7 mouse cellular contexts compared by ENCODE assay signal in the genomic region with DNA sequence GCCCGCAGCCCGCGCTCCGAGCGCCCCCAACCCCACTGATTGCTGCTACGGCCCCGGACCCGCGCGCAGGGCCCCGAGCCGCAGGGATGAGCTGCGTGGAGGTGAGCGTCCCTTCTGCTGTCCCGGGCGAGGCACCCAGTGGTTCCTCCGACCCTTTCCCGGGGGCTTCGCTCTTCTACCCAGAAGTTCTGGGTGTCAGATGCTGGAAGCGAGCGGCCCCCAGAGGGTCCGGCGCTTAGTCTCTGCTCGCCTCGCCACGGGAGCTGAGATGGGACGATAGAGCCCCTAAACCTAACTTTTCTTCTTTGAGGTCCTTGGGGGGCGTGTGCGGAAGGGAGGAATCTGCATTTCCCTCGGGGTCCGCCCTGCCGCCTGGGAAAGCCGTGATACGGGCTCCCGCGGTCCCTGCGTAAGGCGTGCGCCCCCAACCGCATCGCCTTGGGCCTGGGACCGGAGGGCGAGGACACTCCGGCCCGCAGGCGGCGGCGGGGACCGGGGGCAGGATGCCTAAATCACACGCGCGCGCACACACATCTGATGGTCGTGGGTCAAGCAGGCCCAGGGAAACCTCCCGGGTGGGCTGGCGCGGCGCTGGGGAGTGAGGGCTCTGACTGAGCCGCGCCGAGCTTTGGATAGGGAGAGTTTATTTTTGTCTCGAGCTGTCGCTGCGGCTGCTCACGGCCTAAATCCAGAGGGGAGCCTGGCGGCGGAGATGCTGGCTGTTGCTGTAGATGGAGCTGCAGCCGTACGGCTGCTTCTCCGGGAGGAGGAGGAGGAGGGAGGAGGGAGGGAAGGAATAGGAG. TPM values are rescaled to one million over a fixed set of nuclear protein-coding genes. Genes with fewer than 3 reads are reported as not detected.
DNase-seq lines count a peak whose midpoint lies in the region; ATAC-seq lines count a peak whose summit lies in the region.

No protein-coding gene starts in this region.

- peak; percentile 65 for DNase-seq in adrenal gland, postnatal 10 days
- DNase-seq in embryo, embryonic 11.5 days (ENCODE audit: low read depth, low spot score): peak; percentile 41
- peak; percentile 51 to 65 for DNase-seq in gastrocnemius, postnatal 4 days (ENCODE audit: low spot score in 2 of 2)
- peak; percentile 34 for DNase-seq in kidney, adult 11 months
- DNase-seq in limb, embryonic 11.5 days (ENCODE audit: low spot score): peak; percentile 78
- peak; percentile 69 for DNase-seq in telencephalon, adult 2 months (ENCODE audit: low read depth, low spot score)

- peak overlapping the region; percentile 67 for H3K4me3 ChIP-seq in limb, embryonic 11.5 days (ENCODE audit: low read depth, low read length)
- H3K4me3 ChIP-seq in midbrain, embryonic 15.5 days: peak overlapping the region; percentile 77

- no peaks in the 10 kb centered on the region for H3K9me3 ChIP-seq in limb, embryonic 11.5 days (ENCODE audit: control insufficient read depth, low read length)
- H3K9me3 ChIP-seq in midbrain, embryonic 15.5 days: no peaks in the 10 kb centered on the region

- H3K27ac ChIP-seq in limb, embryonic 11.5 days (replicated peaks; ENCODE audit: low read depth, low read length): peak overlapping the region; percentile 79; the same call in 1 of the 2 replicates
- H3K27ac ChIP-seq in midbrain, embryonic 15.5 days: peak overlapping the region; percentile 64

- H3K27me3 ChIP-seq in limb, embryonic 11.5 days (ENCODE audit: control insufficient read depth, insufficient read depth, low read length): no peaks in the 10 kb centered on the region
- peaks cover 3% of the 10 kb centered on the region; the same call in 1 of the 2 replicates for H3K27me3 ChIP-seq in midbrain, embryonic 15.5 days (replicated peaks)

- H3K36me3 ChIP-seq in limb, embryonic 11.5 days (ENCODE audit: control insufficient read depth, insufficient read depth, low read length): no peaks in the 10 kb centered on the region
- no peaks in the 10 kb centered on the region for H3K36me3 ChIP-seq in midbrain, embryonic 15.5 days (replicated peaks)

- peak; percentile 13 for ATAC-seq in limb, embryonic 11.5 days (ENCODE audit: insufficient number of reproducible peaks, low FRiP score, low TSS enrichment, low read depth)
- ATAC-seq in midbrain, embryonic 15.5 days (replicated peaks): peak; percentile 26

- peak overlapping the region; percentile 74 for H3K9ac ChIP-seq in limb, embryonic 11.5 days (ENCODE audit: low read length)
- peak overlapping the region; percentile 65 for H3K9ac ChIP-seq in midbrain, embryonic 15.5 days

- peak overlapping the region; percentile 98 for H3K4me2 ChIP-seq in limb, embryonic 11.5 days (ENCODE audit: low read depth, severe bottlenecking)
- H3K4me2 ChIP-seq in midbrain, embryonic 15.5 days: peak overlapping the region; percentile 99

- under 1% methylated on average over 66 of the region's 70 CpGs for WGBS in limb, embryonic 11.5 days
- WGBS in midbrain, embryonic 15.5 days: under 1% methylated on average over 62 of the region's 70 CpGs

- H3K4me1 ChIP-seq in limb, embryonic 11.5 days (ENCODE audit: control insufficient read depth, insufficient read depth, low read length): peaks cover 14% of the 10 kb centered on the region; the same call in 1 of the 2 replicates
- peaks cover 32% of the 10 kb centered on the region for H3K4me1 ChIP-seq in midbrain, embryonic 15.5 days

RNA-seq across cellular contexts. Expression of gene Samd4, which starts 0.6 kb away (rescaled TPM):
- total RNA-seq in adrenal gland, postnatal 10 days (2021): 10 to 100 TPM; 14.3 to 18.6 TPM
- 10 to 100 TPM; 54.5 to 61.9 TPM for total RNA-seq in gastrocnemius, postnatal 4 days (2021)
- polyA plus RNA-seq in limb, embryonic 11.5 days (2014; fragmentation: Nextera tagmentation; extraction: Ambion mirVana): 2.1 and 3.0 TPM in 2 replicates
- polyA plus RNA-seq in midbrain, embryonic 15.5 days (2015; fragmentation: Nextera tagmentation; extraction: Ambion mirVana): 4.2 and 4.5 TPM in 2 replicates

RNA-seq across cellular contexts. Expression of gene Cgrrf1, which starts 51.3 kb away (rescaled TPM):
- total RNA-seq in adrenal gland, postnatal 10 days (2021): 10 to 100 TPM; 38.0 to 41.8 TPM
- total RNA-seq in gastrocnemius, postnatal 4 days (2021): 10 to 100 TPM; 31.2 to 33.3 TPM
- 29.5 and 35.2 TPM in 2 replicates for polyA plus RNA-seq in limb, embryonic 11.5 days (2014; fragmentation: Nextera tagmentation; extraction: Ambion mirVana)
- 17.9 and 20.1 TPM in 2 replicates for polyA plus RNA-seq in midbrain, embryonic 15.5 days (2015; fragmentation: Nextera tagmentation; extraction: Ambion mirVana)

Comparison
In these comparisons a context has a peak if more than half of its experiments do, and no peak if none do; other contexts are left out.
1. Peak in every context shown above with its lines: DNase-seq, ATAC-seq, H3K4me3 ChIP-seq and H3K27ac ChIP-seq.